Mouse (Mus musculus): ENCODE measurements around the gene Cfap54.

DNA sequence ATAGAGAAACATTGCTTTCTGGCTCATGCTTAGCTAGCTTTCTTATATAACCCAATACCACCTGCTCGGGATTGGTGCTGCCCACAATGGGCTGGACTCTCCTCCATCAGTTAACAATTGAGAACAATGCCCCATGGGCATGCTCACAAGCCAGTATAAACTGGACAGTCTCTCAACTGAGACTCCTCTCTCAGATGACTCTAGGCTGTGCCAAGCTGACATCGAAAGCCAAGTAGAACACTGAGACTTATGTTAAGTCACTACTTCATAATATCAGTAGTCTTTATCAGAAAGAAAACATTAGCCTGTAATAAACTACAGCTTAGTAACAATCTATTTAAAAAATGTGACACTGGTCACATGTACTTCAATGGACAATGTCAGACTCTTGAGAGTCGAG, 35.2 kb upstream of the Cfap54 start:
- no peak for TF ChIP-seq POLR2A (IDR thresholded peaks at IDR 0.05; ENCODE audit: insufficient read depth, low read depth, low read length)
- TF ChIP-seq CTCF (IDR thresholded peaks at IDR 0.05; ENCODE audit: insufficient read depth, low read depth, low read length) = no peak
